Mouse (Mus musculus) CH12.LX (cell line): ENCODE data around the gene Ctcfl. TPM values are rescaled to one million over a fixed set of nuclear protein-coding genes. Genes with fewer than 3 reads are reported as not detected.

Experiments
- DNase-seq: peaks from one replicate; pipeline ENCODE4 v3.0.0-alpha.2; 2013; ENCODE audit errors: extremely low read depth
- H3K27ac ChIP-seq: 2 replicates; pipeline ENCODE4 v1.5.1; 2012; ENCODE audit warnings: low read depth, mild to moderate bottlenecking, control low read depth, moderate library complexity; ENCODE audit not compliant: insufficient read depth
- H3K27me3 ChIP-seq: replicated peaks from 2 replicates; pipeline ENCODE3; 2012; ENCODE audit warnings: inconsistent platforms
- H3K36me3 ChIP-seq, 2 experiments: replicated peaks in 1 of 2; 2 replicates each; pipeline versions ENCODE3 to v1.6.1; 2012; ENCODE audit warnings: inconsistent platforms in 1 of 2, low read length in 1 of 2, mild to moderate bottlenecking in 1 of 2, mixed read lengths in 1 of 2, moderate library complexity in 1 of 2; ENCODE audit not compliant: control insufficient read depth in 1 of 2, insufficient read depth in 1 of 2
- H3K4me1 ChIP-seq, 2 experiments: 2 replicates each; pipeline ENCODE4 v1.6.1; 2012; ENCODE audit warnings: inconsistent platforms in 1 of 2, moderate library complexity in 1 of 2; ENCODE audit not compliant: insufficient read depth in 2 of 2, control insufficient read depth in 1 of 2
- H3K4me2 ChIP-seq: 2 replicates; pipeline ENCODE4 v1.6.1; 2012; ENCODE audit warnings: low read depth, mild to moderate bottlenecking, control low read depth; ENCODE audit not compliant: poor library complexity, insufficient read depth, severe bottlenecking
- H3K4me3 ChIP-seq, 3 experiments: fragments of 150-350 bp in 1 of 3; sonication (generic) in 1 of 3; replicated peaks in 1 of 3; 2 replicates each; pipeline versions ENCODE3 to v1.5.1; 2011 to 2012; ENCODE audit warnings: low read depth in 2 of 3, low read length in 2 of 3, mild to moderate bottlenecking in 2 of 3, moderate library complexity in 2 of 3, control low read depth in 1 of 3, improper control_type of control experiment in 1 of 3, inconsistent platforms in 1 of 3, mixed read lengths in 1 of 3; ENCODE audit not compliant: poor library complexity in 1 of 3
- H3K79me2 ChIP-seq: replicated peaks from 2 replicates; pipeline ENCODE4 v1.6.1; 2012; ENCODE audit warnings: mild to moderate bottlenecking, moderate library complexity; ENCODE audit not compliant: control insufficient read depth, poor library complexity, insufficient read depth, severe bottlenecking; ENCODE audit errors: extremely low read depth
- H3K9ac ChIP-seq: 2 replicates; pipeline ENCODE4 v1.6.1; 2012; ENCODE audit warnings: low read depth, mild to moderate bottlenecking, control low read depth, moderate library complexity; ENCODE audit not compliant: insufficient read depth
- H3K9me3 ChIP-seq: replicated peaks from 2 replicates; pipeline ENCODE3; 2012; ENCODE audit warnings: low read length, inconsistent platforms, mixed read lengths
- CHD2 ChIP-seq: IDR thresholded peaks from 2 replicates; pipeline ENCODE4 v1.6.1; 2011; ENCODE audit warnings: low read length, improper control_type of control experiment
- CTCF ChIP-seq, 2 experiments: IDR thresholded peaks in 1 of 2; conservative IDR thresholded peaks in 1 of 2; 2 replicates each; pipeline ENCODE4 v1.5.1; 2011 to 2012; ENCODE audit warnings: low read depth in 2 of 2, low read length in 2 of 2, improper control_type of control experiment in 1 of 2, inconsistent platforms in 1 of 2, mild to moderate bottlenecking in 1 of 2, moderate library complexity in 1 of 2
- E2F4 ChIP-seq: IDR thresholded peaks from 2 replicates; pipeline ENCODE4 v1.6.1; 2011; ENCODE audit warnings: low read depth, low read length, improper control_type of control experiment; ENCODE audit not compliant: insufficient replicate concordance
- ETS1 ChIP-seq: conservative IDR thresholded peaks from 2 replicates; pipeline ENCODE4 v1.6.1; 2012; ENCODE audit warnings: low read depth, mild to moderate bottlenecking, inconsistent platforms, low read length, improper control_type of control experiment, moderate library complexity
- GABPA ChIP-seq: IDR thresholded peaks from 2 replicates; pipeline ENCODE4 v1.6.1; 2012; ENCODE audit warnings: low read depth, low read length, improper control_type of control experiment, inconsistent platforms; ENCODE audit not compliant: insufficient replicate concordance
- HCFC1 ChIP-seq: IDR thresholded peaks from 2 replicates; pipeline ENCODE4 v1.6.1; 2012; ENCODE audit warnings: low read depth, mild to moderate bottlenecking, inconsistent platforms, low read length, improper control_type of control experiment
- JUN ChIP-seq: IDR thresholded peaks from 2 replicates; pipeline ENCODE4 v1.6.1; 2011; ENCODE audit warnings: low read depth, mild to moderate bottlenecking, low read length, improper control_type of control experiment, moderate library complexity; ENCODE audit not compliant: insufficient read depth
- JUND ChIP-seq: conservative IDR thresholded peaks from 2 replicates; pipeline ENCODE4 v1.6.1; 2011; ENCODE audit warnings: low read depth, low read length, improper control_type of control experiment
- KAT2A ChIP-seq: IDR thresholded peaks from 2 replicates; pipeline ENCODE4 v1.6.1; 2012; ENCODE audit warnings: low read length, improper control_type of control experiment, inconsistent platforms; ENCODE audit not compliant: insufficient replicate concordance
- MAFK ChIP-seq: IDR thresholded peaks from 2 replicates; pipeline ENCODE4 v1.6.1; 2011; ENCODE audit warnings: low read length, improper control_type of control experiment; ENCODE audit not compliant: insufficient replicate concordance
- MAZ ChIP-seq: IDR thresholded peaks from 2 replicates; pipeline ENCODE4 v1.6.1; 2012; ENCODE audit warnings: low read depth, mild to moderate bottlenecking, inconsistent platforms, low read length, improper control_type of control experiment, moderate library complexity
- MEF2A ChIP-seq: IDR thresholded peaks from 2 replicates; pipeline ENCODE4 v1.6.1; 2014; ENCODE audit warnings: low read depth, mild to moderate bottlenecking, inconsistent platforms, low read length, improper control_type of control experiment, borderline replicate concordance
- MYC ChIP-seq: IDR thresholded peaks from 2 replicates; pipeline ENCODE4 v1.6.1; 2011; ENCODE audit warnings: low read depth, mild to moderate bottlenecking, improper control_type of control experiment, low read length
- NELFE ChIP-seq: IDR thresholded peaks from 2 replicates; pipeline ENCODE4 v1.6.1; 2011; ENCODE audit warnings: low read depth, low read length, improper control_type of control experiment
- PAX5 ChIP-seq: IDR thresholded peaks from 2 replicates; pipeline ENCODE4 v1.6.1; 2012; ENCODE audit warnings: low read length, inconsistent platforms, mixed read lengths
- RAD21 ChIP-seq: IDR thresholded peaks from 2 replicates; pipeline ENCODE4 v1.6.1; 2011; ENCODE audit warnings: low read depth, mild to moderate bottlenecking, low read length, improper control_type of control experiment, moderate library complexity
- RCOR1 ChIP-seq: conservative IDR thresholded peaks from 2 replicates; pipeline ENCODE4 v1.6.1; 2012; ENCODE audit warnings: low read depth, mild to moderate bottlenecking, inconsistent platforms, low read length, improper control_type of control experiment
- SMC3 ChIP-seq: IDR thresholded peaks from 2 replicates; pipeline ENCODE4 v1.6.1; 2011; ENCODE audit warnings: low read depth, low read length, improper control_type of control experiment
- ZNF384 ChIP-seq: IDR thresholded peaks from 2 replicates; pipeline ENCODE4 v1.6.1; 2012; ENCODE audit warnings: low read depth, low read length, improper control_type of control experiment, inconsistent platforms
- dilution Hi-C: fragments of 300-500 bp; cut with MboI; formaldehyde crosslinking; loops from 2 replicates; pipeline ENCODE4 v1.14.3; 2020; ENCODE audit warnings: low sequenced_read_pairs; ENCODE audit not compliant: extremely low pct_unique_long_range_greater_than_20kb, extremely low pct_ligation_motif_present
- in situ Hi-C: fragments of 300-500 bp; cut with MboI; formaldehyde crosslinking; loops from 3 replicates; pipeline ENCODE4 v1.14.3; 2019; ENCODE audit warnings: low sequenced_read_pairs, low pct_ligation_motif_present, low pct_unique_long_range_greater_than_20kb, mixed read lengths
- polyA plus RNA-seq: library from polyadenylated mRNA; unstranded; fragments of >175 nt; gene quantifications from 2 replicates; pipeline ENCODE4 v1.2.1, GENCODE M21; 2012; ENCODE audit warnings: low read depth; ENCODE audit not compliant: insufficient read length
- total RNA-seq, 2 experiments: library from RNA; depleted of rRNA; stranded (reverse); fragments of 300-350 nt in 1 of 2; fragments of >200 nt in 1 of 2; gene quantifications; 2 replicates each; pipeline ENCODE4 v1.2.3; 2012 to 2014

Gene Ctcfl
- total and polyA plus RNA-seq, 3 experiments = 0.11 TPM; not detected in 2

- Histone ChIP-seq H3K4me1 (peaks cover 27 to 42% of the 10 kb centered on the region in 2 experiments), H3K4me2 (no peak overlapping the region)
- dilution Hi-C loops = no loop called here
Observed at GRCm38 (mm10) chr2:173056882-173057315, 62.4 kb downstream of the Ctcfl start.

DNA sequence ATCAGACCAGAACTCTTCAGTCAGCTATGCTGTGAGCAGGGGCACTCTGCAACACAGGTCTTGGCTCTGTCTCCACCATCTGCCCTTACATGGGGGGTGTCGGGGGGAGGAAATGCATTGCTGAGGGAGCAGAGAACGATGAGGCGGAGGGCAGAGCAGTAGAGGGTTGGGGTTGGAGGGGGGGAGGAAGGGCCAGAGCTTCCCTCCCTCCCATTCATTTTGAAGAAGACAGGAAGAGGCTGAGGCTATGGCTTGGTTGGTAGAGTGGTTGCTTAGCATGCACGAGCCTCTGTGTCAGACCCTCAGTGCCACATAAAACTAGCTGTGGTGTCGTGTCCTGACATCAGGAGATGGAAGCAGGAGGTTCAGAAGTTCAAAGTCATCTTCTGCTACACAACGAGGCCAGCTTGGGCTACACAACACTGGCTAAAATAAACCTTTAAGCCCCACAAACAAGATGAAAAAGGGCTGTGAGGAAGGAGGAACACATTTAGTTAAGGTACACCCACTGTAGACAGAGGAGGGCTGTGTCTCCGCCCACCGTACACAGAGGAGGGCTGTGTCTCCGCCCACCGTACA is 62.9 kb downstream of the Ctcfl start:
- dilution Hi-C loops (no loop called here), in situ Hi-C loops (no loop called here)
- Histone ChIP-seq H3K4me2 (no peak overlapping the region), H3K79me2 (no peaks in the 10 kb centered on the region), H3K9ac (no peak overlapping the region), H3K4me1 (peaks cover 23 to 37% of the 10 kb centered on the region in 2 experiments), H3K9me3 (no peaks in the 10 kb centered on the region), H3K27me3 (no peaks in the 10 kb centered on the region), H3K4me3 (no peak overlapping the region), H3K36me3 (no peaks in the 10 kb centered on the region), H3K27ac (no peak overlapping the region)
- TF ChIP-seq ETS1 (no peak), E2F4 (no peak), MEF2A (no peak), CTCF (conservative IDR thresholded peaks at IDR 0.05 in 1 of 2, IDR thresholded peaks at IDR 0.05 in 1 of 2; ENCODE audit: low read depth in 2 of 2, low read length in 2 of 2) (no peak), MYC (no peak), MAFK (no peak), JUND (no peak), RAD21 (no peak), HCFC1 (no peak), CHD2 (no peak), PAX5 (no peak), SMC3 (no peak), NELFE (no peak), RCOR1 (no peak), JUN (no peak)
- no peak for DNase-seq

More at GRCm38 (mm10) chr2:173056882-173057315, 62.4 kb downstream of the Ctcfl start:
- H3K36me3 ChIP-seq = no peaks in the 10 kb centered on the region
- no peak overlapping the region for H3K9ac ChIP-seq
- TF ChIP-seq ZNF384 (no peak), PAX5 (no peak), KAT2A (no peak), GABPA (no peak), MAZ (no peak)
- in situ Hi-C loops = no loop called here
- H3K79me2 ChIP-seq = no peaks in the 10 kb centered on the region
- no peak overlapping the region for H3K27ac ChIP-seq
- no peaks in the 10 kb centered on the region for H3K9me3 ChIP-seq
- H3K27me3 ChIP-seq = no peaks in the 10 kb centered on the region
- H3K4me3 ChIP-seq = no peak overlapping the region
- DNase-seq = peak; percentile 24
